Mouse (Mus musculus) midbrain, embryonic 15.5 days (tissue): Measurements from ENCODE around the gene Aurkaip1. TPM values are rescaled to one million over a fixed set of nuclear protein-coding genes. Genes with fewer than 3 reads are reported as not detected.

Experiments used
- ATAC-seq: fragments of 200-750 bp; cut with Nextera tagmentation; replicated peaks from 2 replicates; pipeline ENCODE4 v1.8.0; 2017; ENCODE audit warnings: moderate TSS enrichment
- H3K27ac ChIP-seq: fragments of 300-500 bp; sonication (generic); 2 replicates; pipeline ENCODE4 v1.5.1; 2015; ENCODE audit warnings: mild to moderate bottlenecking, inconsistent platforms
- H3K27me3 ChIP-seq: fragments of 300-500 bp; sonication (generic); replicated peaks from 2 replicates; pipeline ENCODE4 v1.6.1; 2015; ENCODE audit warnings: inconsistent platforms
- H3K36me3 ChIP-seq: fragments of 300-500 bp; sonication (generic); replicated peaks from 2 replicates; pipeline ENCODE4 v1.6.1; 2015; ENCODE audit warnings: inconsistent platforms
- H3K4me1 ChIP-seq: fragments of 300-500 bp; sonication (generic); 2 replicates; pipeline ENCODE4 v1.6.1; 2015; ENCODE audit warnings: inconsistent platforms
- H3K4me2 ChIP-seq: fragments of 300-500 bp; sonication (generic); 2 replicates; pipeline ENCODE4 v1.6.1; 2015; ENCODE audit warnings: inconsistent platforms, mild to moderate bottlenecking, moderate library complexity
- H3K4me3 ChIP-seq: fragments of 300-500 bp; sonication (generic); 2 replicates; pipeline ENCODE4 v1.5.1; 2015; ENCODE audit warnings: mild to moderate bottlenecking, inconsistent platforms
- H3K9ac ChIP-seq: fragments of 300-500 bp; sonication (generic); 2 replicates; pipeline ENCODE4 v1.6.1; 2015; ENCODE audit warnings: mild to moderate bottlenecking, inconsistent platforms
- H3K9me3 ChIP-seq: fragments of 300-500 bp; sonication (generic); 2 replicates; pipeline ENCODE4 v1.6.1; 2016; ENCODE audit warnings: inconsistent platforms
- WGBS: fragments of 180-500 bp; shearing (Covaris S2); methylation state at CpG from one replicate; pipeline ENCODE4 v1.1.7; 2015; ENCODE audit warnings: mixed read lengths; 5-methylcytosine and 5-hydroxymethylcytosine counted together
- polyA plus RNA-seq: library from polyadenylated mRNA; unstranded; fragments of >200 nt; fragmentation: Nextera tagmentation; extraction: Ambion mirVana; gene quantifications from 2 replicates; pipeline ENCODE4 v1.2.1, GENCODE M21; 2015

Gene Aurkaip1
- polyA plus RNA-seq, 1 experiment from 2014 or later: 129 TPM

DNA sequence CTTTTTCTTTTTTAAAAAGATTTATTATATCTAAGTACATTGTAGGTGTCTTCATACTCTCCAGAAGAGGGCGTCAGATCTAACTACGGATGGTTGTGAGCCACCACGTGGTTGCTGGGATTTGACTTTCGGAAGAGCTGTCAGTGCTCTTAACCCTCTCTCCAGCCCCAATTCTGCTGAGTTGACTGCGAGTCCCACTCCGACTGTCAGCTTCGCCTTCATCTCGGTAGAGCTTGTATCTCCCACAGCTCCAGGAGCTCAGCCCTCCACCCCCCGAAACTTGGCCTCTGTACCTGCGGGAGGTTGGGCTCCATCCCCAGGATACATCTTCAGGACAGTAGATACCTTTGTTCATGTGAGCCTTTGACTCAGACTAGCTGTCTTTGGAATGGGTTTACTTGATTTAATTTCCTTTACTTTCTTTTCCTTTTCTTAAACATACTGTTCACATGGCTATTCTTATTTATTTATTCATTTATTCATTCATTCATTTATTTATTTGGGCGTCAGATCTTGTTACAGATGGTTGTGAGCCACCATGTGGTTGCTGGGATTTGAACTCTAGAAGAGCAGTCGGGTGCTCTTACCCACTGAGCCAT is 28.2 kb upstream of the Aurkaip1 start, which contains the start of gene Mrpl20:
Gene Mrpl20 (plus strand): TSS at position 138 of the 599 bp plus-strand sequence.
- ATAC-seq: peak; percentile 59
- WGBS: 10% methylated on average over 12 of the region's 12 CpGs
- Histone ChIP-seq H3K4me3 (peak within 1 kb of the TSS; percentile 87), H3K27me3 (no peaks in the 10 kb centered on the region), H3K36me3 (peaks cover 6% of the 10 kb centered on the region), H3K4me2 (peak within 1 kb of the TSS; percentile 59), H3K9me3 (no peaks in the 10 kb centered on the region), H3K4me1 (peaks cover 22% of the 10 kb centered on the region), H3K27ac (peak within 1 kb of the TSS; percentile 80), H3K9ac (peak within 1 kb of the TSS; percentile 80)

DNA sequence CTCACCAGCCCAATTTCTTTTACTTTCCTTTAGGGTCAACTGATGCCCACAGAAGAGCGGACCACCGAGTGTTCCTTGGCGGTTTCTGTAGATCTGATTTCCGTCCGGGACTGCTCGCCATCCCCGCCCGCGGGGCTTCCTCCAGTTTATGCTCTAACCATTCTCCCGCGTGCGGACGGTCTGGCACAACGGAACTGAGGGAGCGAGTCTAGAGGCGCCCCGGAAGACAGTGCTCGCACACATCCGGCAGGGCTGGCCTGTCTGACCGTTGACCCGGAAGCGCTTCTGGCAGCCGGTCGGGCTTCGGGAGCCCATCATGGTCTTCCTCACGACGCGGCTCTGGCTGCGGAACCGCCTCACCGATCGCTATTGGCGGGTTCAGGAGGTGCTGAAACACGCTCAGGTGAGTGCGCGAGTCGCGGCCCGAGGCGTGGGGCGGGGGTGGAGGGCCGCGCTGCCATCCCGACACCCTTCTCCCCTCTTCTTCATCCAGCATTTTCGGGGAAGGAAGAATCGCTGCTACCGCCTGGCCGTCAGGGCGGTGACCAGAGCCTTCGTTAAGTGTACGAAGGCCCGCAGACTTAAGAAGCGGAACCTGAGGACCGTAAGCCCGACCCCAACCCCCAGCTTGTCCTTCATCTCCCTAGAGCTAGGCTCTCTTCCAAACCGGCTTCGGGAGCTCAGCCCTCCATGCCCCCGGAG is 27.6 kb upstream of the Aurkaip1 start:
- Histone ChIP-seq H3K36me3 (peaks cover 13% of the 10 kb centered on the region), H3K4me3 (peak overlapping the region; percentile 87), H3K9me3 (no peaks in the 10 kb centered on the region), H3K27ac (peak overlapping the region; percentile 80), H3K4me2 (peak overlapping the region; percentile 59), H3K27me3 (no peaks in the 10 kb centered on the region), H3K4me1 (peaks cover 22% of the 10 kb centered on the region), H3K9ac (peak overlapping the region; percentile 80)
- WGBS: under 1% methylated on average over 58 of the region's 58 CpGs
- peak; percentile 97 for ATAC-seq

DNA sequence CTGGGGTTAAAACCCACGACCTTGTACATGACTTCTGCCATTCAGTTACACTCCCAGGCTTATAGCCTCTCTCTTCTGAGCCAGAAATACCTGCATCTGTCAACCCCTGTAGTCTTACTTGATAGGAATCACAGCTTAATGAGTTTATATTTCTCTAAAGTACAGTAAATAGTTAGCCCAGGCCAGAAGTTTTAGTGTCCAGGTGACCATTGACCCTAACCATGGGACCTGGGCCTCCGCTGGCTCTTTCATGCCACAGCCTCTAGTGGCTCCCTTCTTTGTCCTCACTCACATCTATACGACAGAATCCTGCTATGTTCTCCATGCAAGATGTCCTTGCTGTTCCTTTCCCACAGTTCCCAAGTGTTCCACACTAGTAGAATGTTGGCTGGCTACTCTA is 23.2 kb upstream of the Aurkaip1 start:
- peaks cover 32% of the 10 kb centered on the region for H3K36me3 ChIP-seq
- WGBS: 90% methylated on average over 3 of the region's 3 CpGs
- H3K27me3 ChIP-seq: no peaks in the 10 kb centered on the region
- no peak overlapping the region for H3K4me2 ChIP-seq
- no peak overlapping the region for H3K27ac ChIP-seq
- ATAC-seq: no peak
- peaks cover 27% of the 10 kb centered on the region for H3K4me1 ChIP-seq
- H3K4me3 ChIP-seq: no peak overlapping the region
- H3K9ac ChIP-seq: no peak overlapping the region
- H3K9me3 ChIP-seq: no peaks in the 10 kb centered on the region

DNA sequence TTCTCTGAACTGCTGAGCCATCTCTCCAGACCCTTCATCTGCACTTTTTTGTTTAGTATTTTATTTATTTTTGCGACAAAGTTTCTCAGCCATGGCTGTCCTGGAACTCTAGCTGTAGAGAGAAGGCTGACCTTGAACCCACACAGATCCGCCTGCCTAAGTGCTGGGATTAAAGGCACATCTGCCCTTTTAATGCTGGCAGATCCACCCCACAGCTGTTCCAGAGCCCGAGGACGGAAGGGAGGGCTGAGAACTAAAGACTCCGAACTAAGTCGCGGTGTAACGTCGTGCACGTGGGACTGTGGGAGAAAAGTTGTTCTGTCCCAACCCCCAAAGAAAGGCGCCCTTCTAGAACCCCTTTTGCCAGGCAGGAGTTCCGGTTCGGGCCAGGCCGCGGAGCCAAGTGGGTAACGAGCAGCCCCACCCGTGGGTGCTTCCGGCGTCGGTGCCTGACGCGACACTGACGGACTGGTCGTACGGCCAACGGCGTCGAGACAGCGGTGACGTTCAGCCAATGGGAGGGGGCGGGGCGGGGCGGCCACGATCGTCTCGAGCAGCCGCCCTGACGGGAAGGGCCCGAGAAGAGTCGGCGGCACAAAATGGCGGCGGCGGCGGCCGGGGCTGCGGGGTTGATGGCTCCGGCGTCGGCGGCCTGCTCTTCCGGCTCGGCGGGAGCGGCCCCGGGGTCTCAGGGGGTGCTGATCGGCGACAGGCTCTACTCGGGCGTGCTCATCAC is 19.0 kb upstream of the Aurkaip1 start, which contains the start of gene Ccnl2:
Gene Ccnl2 (plus strand): TSS at position 561 of the 736 bp plus-strand sequence.
- Histone ChIP-seq H3K36me3 (peaks cover 38% of the 10 kb centered on the region), H3K9ac (peak within 1 kb of the TSS; percentile 88), H3K27ac (peak within 1 kb of the TSS; percentile 89), H3K4me2 (peak within 1 kb of the TSS; percentile 71), H3K9me3 (no peaks in the 10 kb centered on the region), H3K4me3 (peak within 1 kb of the TSS; percentile 89), H3K4me1 (peaks cover 26% of the 10 kb centered on the region), H3K27me3 (no peaks in the 10 kb centered on the region)
- ATAC-seq: peak; percentile 99
- under 1% methylated on average over 55 of the region's 60 CpGs for WGBS

DNA sequence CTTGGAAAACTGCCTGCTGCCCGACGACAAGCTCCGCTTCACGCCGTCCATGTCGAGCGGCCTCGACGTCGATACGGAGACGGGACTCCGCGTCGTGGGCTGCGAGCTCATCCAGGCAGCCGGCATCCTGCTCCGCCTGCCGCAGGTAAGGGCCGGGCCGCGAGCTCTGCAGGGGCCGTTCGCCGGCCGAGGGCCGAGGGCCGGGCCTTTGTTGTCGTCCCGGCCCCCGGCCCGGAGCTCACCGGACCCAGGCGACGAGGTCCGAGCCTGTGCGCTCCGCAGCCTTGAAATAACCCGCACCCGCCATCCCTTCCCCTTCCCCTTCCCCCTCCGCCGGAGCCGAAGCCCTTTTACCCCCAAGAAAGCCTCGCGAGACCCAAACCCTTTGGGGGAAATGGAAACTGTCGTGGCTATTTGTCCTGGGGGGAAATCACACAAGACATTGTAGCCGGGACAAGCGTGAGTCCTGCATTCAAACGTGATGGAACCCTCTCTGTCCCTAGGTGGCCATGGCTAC is 18.3 kb upstream of the Aurkaip1 start:
- no peaks in the 10 kb centered on the region for H3K27me3 ChIP-seq
- H3K9ac ChIP-seq: peak overlapping the region; percentile 88
- peak overlapping the region; percentile 89 for H3K27ac ChIP-seq
- whole genome bisulfite sequencing: under 1% methylated on average over 49 of the region's 49 CpGs
- peaks cover 38% of the 10 kb centered on the region for H3K36me3 ChIP-seq
- no peaks in the 10 kb centered on the region for H3K9me3 ChIP-seq
- H3K4me3 ChIP-seq: peak overlapping the region; percentile 89
- H3K4me1 ChIP-seq: peaks cover 26% of the 10 kb centered on the region
- ATAC-seq: peak; percentile 61
- peak overlapping the region; percentile 65 for H3K4me2 ChIP-seq

DNA sequence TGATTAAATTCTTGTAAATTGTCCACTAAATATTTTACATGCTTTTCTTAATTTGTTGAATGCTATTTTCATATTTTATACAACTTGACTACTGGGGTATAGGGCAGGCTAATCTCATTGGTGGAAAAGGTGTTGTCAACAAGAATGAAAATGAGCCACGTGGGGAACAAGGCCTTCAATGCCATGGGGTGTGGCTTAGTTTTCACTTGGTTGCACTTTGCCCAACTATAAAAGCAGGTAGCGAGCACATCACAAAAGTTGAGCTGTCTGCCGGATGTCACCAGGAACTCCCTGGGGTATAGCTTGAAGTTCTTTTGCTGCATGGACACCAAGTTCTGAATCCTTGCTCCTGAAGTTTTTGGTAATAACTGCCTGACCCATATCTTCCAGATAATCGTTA is 13.5 kb upstream of the Aurkaip1 start:
- Histone ChIP-seq H3K9me3 (no peaks in the 10 kb centered on the region), H3K4me1 (peaks cover 18% of the 10 kb centered on the region), H3K36me3 (peaks cover 56% of the 10 kb centered on the region), H3K4me3 (no peak overlapping the region), H3K27ac (no peak overlapping the region), H3K4me2 (no peak overlapping the region), H3K27me3 (no peaks in the 10 kb centered on the region), H3K9ac (no peak overlapping the region)
- ATAC-seq: no peak
- WGBS: 85% methylated on average over 4 of the region's 4 CpGs

DNA sequence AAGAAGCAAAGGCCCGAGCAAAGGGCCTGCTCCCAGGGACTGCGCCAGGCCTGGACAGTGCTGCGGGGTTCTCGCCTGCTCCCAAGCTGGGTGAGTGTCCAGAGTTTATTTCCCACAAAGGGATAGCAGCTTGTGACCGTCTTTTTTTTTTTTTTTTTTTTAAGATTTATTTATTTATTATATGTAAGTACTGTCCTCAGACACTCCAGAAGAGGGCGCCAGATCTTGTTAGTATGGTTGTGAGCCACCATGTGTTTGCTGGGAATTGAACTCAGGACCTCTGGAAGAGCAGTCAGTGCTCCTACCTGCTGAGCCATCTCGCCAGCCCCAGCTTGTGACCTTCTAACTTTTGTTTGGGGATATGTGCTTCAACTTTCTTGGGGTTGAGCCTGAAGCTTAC is 10.0 kb upstream of the Aurkaip1 start:
- WGBS: 80% methylated on average over 7 of the region's 7 CpGs
- no peak overlapping the region for H3K4me3 ChIP-seq
- H3K4me1 ChIP-seq: no peaks in the 10 kb centered on the region
- peaks cover 80% of the 10 kb centered on the region for H3K36me3 ChIP-seq
- H3K9me3 ChIP-seq: no peaks in the 10 kb centered on the region
- H3K4me2 ChIP-seq: no peak overlapping the region
- no peaks in the 10 kb centered on the region for H3K27me3 ChIP-seq
- H3K27ac ChIP-seq: no peak overlapping the region
- no peak overlapping the region for H3K9ac ChIP-seq
- ATAC-seq: no peak

DNA sequence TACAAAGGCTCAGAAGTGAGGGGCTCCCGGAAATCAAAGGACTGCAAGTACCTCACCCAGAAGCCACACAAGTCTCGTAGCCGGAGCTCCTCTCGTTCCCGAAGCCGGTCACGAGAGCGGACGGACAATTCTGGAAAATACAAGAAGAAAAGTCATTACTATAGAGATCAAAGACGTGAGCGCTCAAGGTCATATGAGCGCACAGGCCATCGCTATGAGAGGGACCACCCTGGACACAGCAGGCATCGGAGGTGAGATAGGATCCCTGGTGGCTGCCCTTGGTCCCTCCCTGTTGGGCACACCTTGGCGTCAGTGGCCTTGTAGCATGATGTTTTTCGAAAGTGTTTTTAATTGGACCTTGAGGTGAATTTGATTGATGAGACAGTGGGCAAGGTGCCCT is 7.6 kb upstream of the Aurkaip1 start:
- Histone ChIP-seq H3K4me1 (no peaks in the 10 kb centered on the region), H3K4me2 (no peak overlapping the region), H3K9me3 (no peaks in the 10 kb centered on the region), H3K36me3 (peaks cover 72% of the 10 kb centered on the region), H3K27ac (no peak overlapping the region), H3K9ac (no peak overlapping the region), H3K27me3 (no peaks in the 10 kb centered on the region), H3K4me3 (no peak overlapping the region)
- no peak for ATAC-seq
- 96% methylated on average over 16 of the region's 16 CpGs for WGBS

DNA sequence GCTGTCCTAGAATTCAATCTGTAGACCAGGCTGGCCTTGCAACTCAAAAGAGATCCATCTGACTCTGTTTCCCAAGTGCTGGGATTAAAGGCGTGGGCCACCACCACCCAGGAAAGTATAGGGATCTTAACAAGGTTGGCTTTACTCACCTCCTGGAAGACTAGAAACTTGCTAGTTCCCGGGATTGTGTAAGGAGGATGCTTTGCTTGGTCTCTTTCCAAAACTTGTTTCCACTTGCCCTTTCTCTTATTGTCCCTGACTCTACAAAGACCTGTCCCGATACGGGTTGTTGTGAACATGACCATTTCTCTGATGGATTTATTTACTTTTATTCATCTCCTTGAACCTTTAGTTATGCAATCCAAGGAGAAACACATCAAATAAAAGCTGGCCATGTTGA is 1.2 kb upstream of the Aurkaip1 start:
- peaks cover 12% of the 10 kb centered on the region for H3K36me3 ChIP-seq
- no peak for ATAC-seq

DNA sequence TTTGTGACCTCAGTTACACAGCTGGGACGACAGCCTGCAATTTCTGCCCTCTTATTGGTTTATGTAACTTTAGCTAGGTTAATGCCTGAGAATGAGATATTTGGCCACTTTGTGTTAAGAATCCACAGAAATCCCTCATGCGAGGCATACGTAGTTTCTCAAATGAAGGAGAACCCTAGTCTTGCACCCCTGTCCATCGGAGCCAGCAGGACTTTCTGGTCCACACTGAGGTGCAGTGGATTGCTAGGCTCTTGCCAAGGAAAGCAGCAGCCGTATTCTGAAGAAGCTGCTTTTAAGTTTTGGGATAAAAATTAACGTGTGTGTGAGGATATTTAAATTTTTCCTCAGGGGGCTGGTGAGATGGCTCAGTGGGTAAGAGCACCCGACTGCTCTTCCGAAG is 476 bp upstream of the Aurkaip1 start:
- no peak for ATAC-seq
- Histone ChIP-seq H3K9me3 (no peaks in the 10 kb centered on the region), H3K9ac (no peak overlapping the region), H3K36me3 (0 out of 2 replicates have a peak, but pooled peaks cover 6% of the 10 kb centered on the region), H3K27me3 (no peaks in the 10 kb centered on the region), H3K4me3 (peak overlapping the region; percentile 58; the same call in 1 of the 2 replicates), H3K27ac (peak overlapping the region; percentile 89), H3K4me2 (peak overlapping the region; percentile 87), H3K4me1 (peaks cover 29% of the 10 kb centered on the region)
- WGBS: 56% methylated on average over 8 of the region's 8 CpGs

More for the DNA sequence above, 1.2 kb upstream of the Aurkaip1 start:
- H3K9me3 ChIP-seq: no peaks in the 10 kb centered on the region
- no peak overlapping the region for H3K4me3 ChIP-seq
- H3K4me1 ChIP-seq: peaks cover 29% of the 10 kb centered on the region
- no peaks in the 10 kb centered on the region for H3K27me3 ChIP-seq
- H3K9ac ChIP-seq: no peak overlapping the region
- no peak overlapping the region for H3K27ac ChIP-seq
- 92% methylated on average over 4 of the region's 4 CpGs for WGBS
- H3K4me2 ChIP-seq: no peak overlapping the region

DNA sequence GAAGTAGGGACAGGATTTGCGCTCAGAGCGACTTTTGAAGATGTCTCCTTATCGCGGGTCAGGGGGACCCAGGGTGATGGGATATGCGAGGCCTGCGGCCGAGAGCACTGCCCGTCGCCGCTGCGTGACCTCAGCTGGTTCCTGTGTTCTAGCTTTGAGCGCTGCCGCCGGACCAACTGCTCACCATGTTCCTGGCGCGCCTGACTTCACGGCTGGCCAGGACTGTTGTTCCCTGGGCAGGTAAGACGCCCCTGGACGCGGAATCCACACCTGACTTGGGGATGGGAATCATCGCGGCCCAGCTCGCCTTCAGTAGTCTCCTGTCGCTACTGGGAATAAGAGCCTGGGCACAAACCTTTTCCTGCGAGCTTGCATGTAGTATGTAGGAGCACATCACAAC is 759 bp downstream of the Aurkaip1 start:
- 0 out of 2 replicates have a peak, but pooled peaks cover 5% of the 10 kb centered on the region for H3K36me3 ChIP-seq
- peak overlapping the region; percentile 89 for H3K27ac ChIP-seq

DNA sequence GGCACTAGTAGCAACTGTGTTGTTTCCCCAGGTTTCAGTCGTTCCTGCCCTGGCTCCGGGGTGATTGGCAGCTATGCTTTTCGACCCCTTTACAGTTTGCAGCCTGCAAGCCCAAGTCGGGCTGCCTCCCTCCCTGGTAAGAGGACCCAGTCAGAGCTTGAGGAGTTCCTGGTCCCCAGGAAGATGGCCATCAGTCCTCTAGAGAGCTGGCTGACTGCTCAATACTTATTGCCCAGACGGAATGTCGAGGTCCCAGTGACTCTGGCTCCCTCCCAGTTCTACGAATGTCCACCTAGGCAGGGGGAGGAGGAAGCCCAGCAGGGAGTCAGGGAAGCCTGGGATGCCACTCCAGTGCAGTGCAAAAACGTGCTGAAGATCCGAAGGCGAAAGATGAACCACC is 1.2 kb downstream of the Aurkaip1 start:
- WGBS: 57% methylated on average over 10 of the region's 10 CpGs
- Histone ChIP-seq H3K9ac (peak overlapping the region; percentile 72), H3K4me3 (peak overlapping the region; percentile 58), H3K4me2 (peak overlapping the region; percentile 87), H3K27me3 (no peaks in the 10 kb centered on the region), H3K27ac (no peak overlapping the region), H3K36me3 (0 out of 2 replicates have a peak, but pooled peaks cover 5% of the 10 kb centered on the region), H3K4me1 (peaks cover 29% of the 10 kb centered on the region), H3K9me3 (no peaks in the 10 kb centered on the region)
- no peak for ATAC-seq

More for the DNA sequence above, 759 bp downstream of the Aurkaip1 start:
- Histone ChIP-seq H3K27me3 (no peaks in the 10 kb centered on the region), H3K9me3 (no peaks in the 10 kb centered on the region), H3K4me3 (peak overlapping the region; percentile 58), H3K4me1 (peaks cover 29% of the 10 kb centered on the region), H3K9ac (peak overlapping the region; percentile 72), H3K4me2 (peak overlapping the region; percentile 87)
- under 1% methylated on average over 25 of the region's 25 CpGs for WGBS
- no peak; the same call in 1 of the 2 replicates for ATAC-seq
